Mouse (Mus musculus): ENCODE data around the gene Slc35g3. TPM values are rescaled to one million over a fixed set of nuclear protein-coding genes. Genes with fewer than 3 reads are reported as not detected.

Slc35g3 gene
- total and polyA plus RNA-seq, 2 experiments from 2014 or later = not detected

GRCm38 (mm10) chr11:69784793-69785272, 23.1 kb upstream of the Slc35g3 start:
- Histone ChIP-seq H3K4me1 (ENCODE audit: control insufficient read depth, insufficient read depth) (peaks cover 6% of the 10 kb centered on the region; the same call in 1 of the 2 replicates), H3K27ac (ENCODE audit: low read depth) (0 out of 2 replicates have a peak overlapping the region, but pooled peaks have one; percentile 39), H3K4me3 (ENCODE audit: low read depth, low read length) (peak overlapping the region; percentile 25), H3K9me3 (replicated peaks; ENCODE audit: control insufficient read depth, low read length) (no peaks in the 10 kb centered on the region), H3K36me3 (replicated peaks; ENCODE audit: control insufficient read depth, insufficient read depth, low read length) (no peaks in the 10 kb centered on the region), H3K9ac (replicated peaks; ENCODE audit: low read depth, low read length) (no peak overlapping the region), H3K27me3 (ENCODE audit: control insufficient read depth, insufficient read depth, low read length) (no peaks in the 10 kb centered on the region), H3K4me2 (ENCODE audit: low read depth, low read length) (peak overlapping the region; percentile 53)
- peak; percentile 27; the same call in 1 of the 2 replicates for TF ChIP-seq EP300 (IDR thresholded peaks at IDR 0.05; ENCODE audit: low read depth)
- TF ChIP-seq CTCF (IDR thresholded peaks at IDR 0.05; ENCODE audit: low read depth) = no peak
- 18% methylated on average over 15 of the region's 15 CpGs for WGBS
- ATAC-seq (ENCODE audit: insufficient read depth, low read depth) (peak; percentile 73), DNase-seq (ENCODE audit: low spot score) (peak; percentile 47)

GRCm38 (mm10) chr11:69781828-69782227, 20.1 kb upstream of the Slc35g3 start:
- Histone ChIP-seq H3K27me3 (ENCODE audit: control insufficient read depth, insufficient read depth, low read length) (no peaks in the 10 kb centered on the region), H3K4me1 (ENCODE audit: control insufficient read depth, insufficient read depth) (0 out of 2 replicates have a peak, but pooled peaks cover 6% of the 10 kb centered on the region), H3K9me3 (replicated peaks; ENCODE audit: control insufficient read depth, low read length) (no peaks in the 10 kb centered on the region), H3K27ac (ENCODE audit: low read depth) (no peak overlapping the region), H3K4me3 (ENCODE audit: low read depth, low read length) (no peak overlapping the region), H3K9ac (replicated peaks; ENCODE audit: low read depth, low read length) (no peak overlapping the region), H3K36me3 (replicated peaks; ENCODE audit: control insufficient read depth, insufficient read depth, low read length) (peaks cover 4% of the 10 kb centered on the region), H3K4me2 (ENCODE audit: low read depth, low read length) (no peak overlapping the region)
- TF ChIP-seq EP300 (IDR thresholded peaks at IDR 0.05; ENCODE audit: low read depth) (no peak), CTCF (IDR thresholded peaks at IDR 0.05; ENCODE audit: low read depth) (no peak)
- DNase-seq (ENCODE audit: low spot score) (no peak), ATAC-seq (ENCODE audit: insufficient read depth, low read depth) (no peak)
- WGBS = 38% methylated on average over 4 of the region's 4 CpGs

GRCm38 (mm10) chr11:69778985-69779384, 17.2 kb upstream of the Slc35g3 start:
- TF ChIP-seq EP300 (IDR thresholded peaks at IDR 0.05; ENCODE audit: low read depth) (no peak), CTCF (IDR thresholded peaks at IDR 0.05; ENCODE audit: low read depth) (no peak)

GRCm38 (mm10) chr11:69778258-69778982, 16.7 kb upstream of the Slc35g3 start:
- Histone ChIP-seq H3K27me3 (ENCODE audit: control insufficient read depth, insufficient read depth, low read length) (no peaks in the 10 kb centered on the region), H3K4me2 (ENCODE audit: low read depth, low read length) (no peak overlapping the region), H3K4me3 (ENCODE audit: low read depth, low read length) (no peak overlapping the region), H3K9ac (replicated peaks; ENCODE audit: low read depth, low read length) (no peak overlapping the region), H3K36me3 (replicated peaks; ENCODE audit: control insufficient read depth, insufficient read depth, low read length) (peaks cover 18% of the 10 kb centered on the region), H3K27ac (ENCODE audit: low read depth) (no peak overlapping the region), H3K9me3 (replicated peaks; ENCODE audit: control insufficient read depth, low read length) (no peaks in the 10 kb centered on the region), H3K4me1 (ENCODE audit: control insufficient read depth, insufficient read depth) (0 out of 2 replicates have a peak, but pooled peaks cover 3% of the 10 kb centered on the region)
- ATAC-seq (ENCODE audit: insufficient read depth, low read depth) (no peak), DNase-seq (ENCODE audit: low spot score) (no peak)
- WGBS = 59% methylated on average over 23 of the region's 23 CpGs
- TF ChIP-seq EP300 (IDR thresholded peaks at IDR 0.05; ENCODE audit: low read depth) = no peak
- TF ChIP-seq CTCF (IDR thresholded peaks at IDR 0.05; ENCODE audit: low read depth) = no peak

More at GRCm38 (mm10) chr11:69778985-69779384, 17.2 kb upstream of the Slc35g3 start:
- no peak overlapping the region for H3K4me3 ChIP-seq (ENCODE audit: low read depth, low read length)
- no peak overlapping the region for H3K4me2 ChIP-seq (ENCODE audit: low read depth, low read length)
- H3K4me1 ChIP-seq (ENCODE audit: control insufficient read depth, insufficient read depth) = 0 out of 2 replicates have a peak, but pooled peaks cover 3% of the 10 kb centered on the region
- H3K27me3 ChIP-seq (ENCODE audit: control insufficient read depth, insufficient read depth, low read length) = no peaks in the 10 kb centered on the region
- DNase-seq (ENCODE audit: low spot score) (no peak), ATAC-seq (ENCODE audit: insufficient read depth, low read depth) (peak; percentile 24; the same call in 1 of the 2 replicates)
- H3K9ac ChIP-seq (replicated peaks; ENCODE audit: low read depth, low read length) = no peak overlapping the region
- H3K9me3 ChIP-seq (replicated peaks; ENCODE audit: control insufficient read depth, low read length) = no peaks in the 10 kb centered on the region
- 60% methylated on average over 7 of the region's 7 CpGs for WGBS
- peaks cover 18% of the 10 kb centered on the region for H3K36me3 ChIP-seq (replicated peaks; ENCODE audit: control insufficient read depth, insufficient read depth, low read length)
- H3K27ac ChIP-seq (ENCODE audit: low read depth) = no peak overlapping the region

- DNase-seq (ENCODE audit: low spot score) (no peak), ATAC-seq (ENCODE audit: insufficient read depth, low read depth) (no peak)
- no peak overlapping the region for H3K9ac ChIP-seq (replicated peaks; ENCODE audit: low read depth, low read length)
- H3K4me2 ChIP-seq (ENCODE audit: low read depth, low read length) = no peak overlapping the region
- no peak overlapping the region for H3K4me3 ChIP-seq (ENCODE audit: low read depth, low read length)
- 0 out of 2 replicates have a peak, but pooled peaks cover 3% of the 10 kb centered on the region for H3K4me1 ChIP-seq (ENCODE audit: control insufficient read depth, insufficient read depth)
- no peaks in the 10 kb centered on the region for H3K9me3 ChIP-seq (replicated peaks; ENCODE audit: control insufficient read depth, low read length)
- H3K27me3 ChIP-seq (ENCODE audit: control insufficient read depth, insufficient read depth, low read length) = no peaks in the 10 kb centered on the region
- 59% methylated on average over 26 of the region's 26 CpGs for WGBS
- peaks cover 23% of the 10 kb centered on the region for H3K36me3 ChIP-seq (replicated peaks; ENCODE audit: control insufficient read depth, insufficient read depth, low read length)
- no peak overlapping the region for H3K27ac ChIP-seq (ENCODE audit: low read depth)
- TF ChIP-seq EP300 (IDR thresholded peaks at IDR 0.05; ENCODE audit: low read depth) (no peak), CTCF (IDR thresholded peaks at IDR 0.05; ENCODE audit: low read depth) (no peak)
Measured at GRCm38 (mm10) chr11:69777504-69778257, 15.9 kb upstream of the Slc35g3 start.

All from heart, postnatal 0 days (tissue).